Mouse (Mus musculus) testis, adult 2 months (tissue): ENCODE measurements around the gene Tsc22d3. TPM values are rescaled to one million over a fixed set of nuclear protein-coding genes. Genes with fewer than 3 reads are reported as not detected.

Experiments
- H3K27ac ChIP-seq: fragments of 200-500 bp; 2 replicates; pipeline ENCODE4 v1.5.1; 2012; ENCODE audit warnings: low read depth, low read length; ENCODE audit not compliant: control insufficient read depth, insufficient read depth
- H3K27me3 ChIP-seq: fragments of 200-500 bp; 2 replicates; pipeline ENCODE4 v1.6.1; 2012; ENCODE audit warnings: mild to moderate bottlenecking, low read length, moderate library complexity; ENCODE audit not compliant: control insufficient read depth, insufficient read depth
- H3K36me3 ChIP-seq: fragments of 200-500 bp; 2 replicates; pipeline ENCODE4 v1.6.1; 2012; ENCODE audit warnings: mild to moderate bottlenecking, low read length; ENCODE audit not compliant: control insufficient read depth, insufficient read depth
- H3K4me1 ChIP-seq: fragments of 200-500 bp; 2 replicates; pipeline ENCODE4 v1.6.1; 2012; ENCODE audit warnings: low read length; ENCODE audit not compliant: control insufficient read depth, insufficient read depth
- H3K4me3 ChIP-seq: fragments of 200-500 bp; 2 replicates; pipeline ENCODE4 v1.5.1; 2012; ENCODE audit warnings: low read depth, mild to moderate bottlenecking, low read length, moderate library complexity, mixed read lengths; ENCODE audit not compliant: control insufficient read depth
- CTCF ChIP-seq: fragments of 200-500 bp; IDR thresholded peaks from 2 replicates; pipeline ENCODE4 v1.5.1; 2012; ENCODE audit warnings: low read depth, mild to moderate bottlenecking, inconsistent platforms, low read length, moderate library complexity; ENCODE audit not compliant: control insufficient read depth, insufficient read depth, insufficient replicate concordance
- POLR2A ChIP-seq: fragments of 200-500 bp; IDR thresholded peaks from 2 replicates; pipeline ENCODE4 v1.6.1; 2012; ENCODE audit warnings: low read depth, mild to moderate bottlenecking, inconsistent platforms, low read length, moderate library complexity; ENCODE audit not compliant: control insufficient read depth
- polyA plus RNA-seq: library from polyadenylated mRNA; depleted of rRNA; stranded (reverse); fragments of >200 nt; gene quantifications from 2 replicates; pipeline ENCODE4 v1.2.3, GENCODE M21; 2012

The Tsc22d3 gene
- polyA plus RNA-seq, 1 experiment = 11.3 TPM

DNA sequence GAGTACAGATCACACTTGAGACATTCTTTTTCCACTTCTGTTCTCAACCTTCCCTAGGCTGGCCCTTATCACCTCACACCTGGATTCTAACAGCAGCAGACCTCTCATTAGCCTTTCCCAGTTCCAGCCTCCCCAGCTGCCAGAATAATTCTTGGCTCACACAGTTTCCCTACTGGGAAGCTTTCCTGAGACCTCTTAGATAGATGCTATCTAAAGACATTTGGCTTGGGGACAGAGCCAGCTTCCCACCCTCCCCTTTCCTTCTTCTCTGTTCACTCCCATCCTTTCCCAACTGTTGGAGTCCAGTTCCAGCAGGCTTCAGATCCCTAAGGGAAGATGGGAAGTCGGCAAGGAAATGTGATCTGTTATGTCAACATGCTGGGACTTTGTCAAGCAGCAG is 65.0 kb downstream of the Tsc22d3 start:
- no peak for TF ChIP-seq POLR2A
- TF ChIP-seq CTCF = no peak
- Histone ChIP-seq H3K4me1 (no peaks in the 10 kb centered on the region), H3K27me3 (no peaks in the 10 kb centered on the region), H3K36me3 (no peaks in the 10 kb centered on the region), H3K27ac (no peak overlapping the region), H3K4me3 (no peak overlapping the region)

- no peak for TF ChIP-seq CTCF
- TF ChIP-seq POLR2A = no peak
- H3K4me1 ChIP-seq = no peaks in the 10 kb centered on the region
- no peaks in the 10 kb centered on the region for H3K27me3 ChIP-seq
- H3K4me3 ChIP-seq = no peak overlapping the region
- H3K27ac ChIP-seq = no peak overlapping the region
- H3K36me3 ChIP-seq = no peaks in the 10 kb centered on the region
Measured at GRCm38 (mm10) chrX:140534306-140534705, 66.2 kb downstream of the Tsc22d3 start.

- Histone ChIP-seq H3K27ac (no peak overlapping the region), H3K27me3 (no peaks in the 10 kb centered on the region), H3K36me3 (no peaks in the 10 kb centered on the region), H3K4me1 (no peaks in the 10 kb centered on the region), H3K4me3 (no peak overlapping the region)
- TF ChIP-seq POLR2A (no peak), CTCF (no peak)
Measured at GRCm38 (mm10) chrX:140532325-140532724, 68.1 kb downstream of the Tsc22d3 start.

- Histone ChIP-seq H3K36me3 (no peaks in the 10 kb centered on the region), H3K4me1 (no peaks in the 10 kb centered on the region), H3K27me3 (no peaks in the 10 kb centered on the region), H3K4me3 (no peak overlapping the region), H3K27ac (no peak overlapping the region)
- TF ChIP-seq POLR2A = no peak
- no peak for TF ChIP-seq CTCF
Measured at GRCm38 (mm10) chrX:140531356-140531755, 69.1 kb downstream of the Tsc22d3 start.

- Histone ChIP-seq H3K27ac (no peak overlapping the region), H3K27me3 (no peaks in the 10 kb centered on the region)
- no peak for TF ChIP-seq CTCF
- no peak for TF ChIP-seq POLR2A
Measured at GRCm38 (mm10) chrX:140530632-140531031, 69.8 kb downstream of the Tsc22d3 start.

DNA sequence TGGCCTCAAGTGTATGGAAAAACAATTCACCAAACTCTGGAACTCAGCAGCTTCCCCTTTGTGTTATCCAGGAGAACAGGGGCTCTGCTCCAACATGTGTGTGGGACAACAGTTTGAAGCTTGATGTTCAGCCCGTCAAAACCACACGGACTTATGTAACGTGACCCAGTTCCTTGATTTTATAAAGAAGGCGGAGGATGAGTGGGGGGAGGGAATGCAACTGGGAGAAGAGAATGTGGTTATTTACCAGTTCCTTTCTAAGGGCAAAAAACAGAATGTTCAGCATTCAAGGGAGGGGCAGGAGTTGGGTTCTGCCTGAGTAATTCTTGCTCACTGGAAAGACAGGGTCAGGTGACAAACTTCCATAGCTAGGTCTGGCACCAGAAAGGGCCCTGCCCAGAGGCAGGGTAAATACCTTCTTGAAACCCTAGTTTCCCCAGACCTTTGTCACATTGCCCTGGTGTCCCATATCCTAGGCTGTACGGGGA is 71.3 kb downstream of the Tsc22d3 start:
- Histone ChIP-seq H3K27ac (no peak overlapping the region), H3K27me3 (no peaks in the 10 kb centered on the region), H3K4me1 (no peaks in the 10 kb centered on the region), H3K4me3 (no peak overlapping the region), H3K36me3 (no peaks in the 10 kb centered on the region)
- TF ChIP-seq POLR2A = no peak
- TF ChIP-seq CTCF = no peak

More at GRCm38 (mm10) chrX:140530632-140531031, 69.8 kb downstream of the Tsc22d3 start:
- H3K4me3 ChIP-seq = no peak overlapping the region
- H3K36me3 ChIP-seq = no peaks in the 10 kb centered on the region
- H3K4me1 ChIP-seq = no peaks in the 10 kb centered on the region

DNA sequence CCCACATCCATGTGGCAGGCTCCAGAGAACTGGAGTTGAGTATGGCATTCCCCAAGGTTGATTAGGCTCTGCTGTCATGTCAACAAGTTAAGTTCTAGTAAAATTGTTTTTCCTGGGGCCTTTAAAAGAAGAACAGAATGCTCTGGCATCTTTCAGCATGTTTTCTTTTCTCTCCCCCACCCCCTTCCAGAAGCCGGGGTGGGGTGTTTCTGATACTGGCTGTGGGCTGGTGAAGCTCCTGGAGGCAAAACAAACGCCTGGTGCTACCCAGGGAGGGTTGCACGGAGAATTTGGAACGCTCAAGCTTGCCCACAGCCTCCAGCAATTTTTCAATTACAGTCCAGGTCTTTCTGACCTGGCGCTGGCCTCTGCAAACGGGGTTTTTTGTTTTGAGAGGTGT is 73.2 kb downstream of the Tsc22d3 start:
- H3K4me1 ChIP-seq = no peaks in the 10 kb centered on the region
- TF ChIP-seq CTCF = no peak
- TF ChIP-seq POLR2A = no peak
- H3K27ac ChIP-seq = no peak overlapping the region
- no peaks in the 10 kb centered on the region for H3K36me3 ChIP-seq
- H3K4me3 ChIP-seq = no peak overlapping the region
- no peaks in the 10 kb centered on the region for H3K27me3 ChIP-seq

DNA sequence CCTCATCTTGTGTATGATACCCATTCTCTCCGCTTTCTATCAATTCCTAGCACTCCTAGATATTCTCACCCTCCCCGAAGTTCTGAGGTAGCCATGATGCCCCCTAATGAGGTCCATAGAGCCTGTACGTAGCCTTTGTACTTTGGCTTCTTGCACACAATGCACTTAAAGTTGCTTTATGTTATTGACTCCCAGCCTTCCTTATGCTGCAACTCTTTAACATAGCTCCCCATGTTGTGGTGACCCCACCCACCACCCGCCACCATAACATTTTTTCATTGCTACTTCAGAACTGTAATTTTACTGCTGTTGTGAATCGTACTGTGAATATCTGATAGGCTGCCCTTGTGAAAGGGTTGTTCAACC is 74.2 kb downstream of the Tsc22d3 start:
- no peak overlapping the region for H3K4me3 ChIP-seq
- H3K4me1 ChIP-seq = no peaks in the 10 kb centered on the region
- H3K27ac ChIP-seq = no peak overlapping the region
- no peak for TF ChIP-seq POLR2A
- H3K36me3 ChIP-seq = no peaks in the 10 kb centered on the region
- H3K27me3 ChIP-seq = no peaks in the 10 kb centered on the region
